Mouse (Mus musculus) brain, embryonic 14.5 days (tissue): ENCODE measurements around the gene Erich6b. TPM values are rescaled to one million over a fixed set of nuclear protein-coding genes. Genes with fewer than 3 reads are reported as not detected.

ENCODE experiments used
- DNase-seq: peaks from one replicate; pipeline ENCODE4 v3.0.0-alpha.2; 2011; ENCODE audit warnings: low read depth
- CTCF ChIP-seq: fragments of 200-500 bp; IDR thresholded peaks from 2 replicates; pipeline ENCODE4 v1.5.1; 2012; ENCODE audit warnings: inconsistent platforms, mild to moderate bottlenecking, moderate library complexity, borderline replicate concordance; ENCODE audit not compliant: insufficient read depth, insufficient read length; ENCODE audit errors: extremely low read depth
- POLR2A ChIP-seq: fragments of 200-500 bp; IDR thresholded peaks from 2 replicates; pipeline ENCODE4 v1.6.1; 2012; ENCODE audit warnings: mild to moderate bottlenecking, inconsistent platforms, borderline replicate concordance; ENCODE audit not compliant: poor library complexity, insufficient read depth, insufficient read length, severe bottlenecking; ENCODE audit errors: extremely low read depth
- polyA plus RNA-seq: library from polyadenylated mRNA; depleted of rRNA; stranded (reverse); fragments of >200 nt; gene quantifications from 2 replicates; pipeline ENCODE4 v1.2.3, GENCODE M21; 2012; rRNA removed

Gene Erich6b
- polyA plus RNA-seq, result not detected in 2 replicates

DNA sequence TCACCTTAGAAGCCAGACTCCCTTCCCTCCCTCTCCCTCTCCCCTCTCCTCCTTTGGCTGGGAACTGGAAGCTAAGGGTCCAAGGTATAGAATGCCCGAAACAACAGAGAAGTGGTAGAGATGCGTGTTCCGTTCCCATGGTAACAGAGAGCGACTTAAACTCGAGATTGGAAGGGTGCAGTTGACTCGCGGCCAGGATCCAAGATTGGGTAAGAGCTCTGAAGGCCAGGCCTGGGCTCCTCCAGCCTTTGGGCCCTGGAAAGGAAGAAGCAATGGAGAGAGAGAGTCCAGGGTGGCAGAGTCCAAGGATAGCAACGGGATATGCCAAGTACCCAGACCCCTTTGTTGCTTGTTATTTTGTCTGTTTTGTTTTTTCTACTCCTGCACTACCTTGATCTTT, at the start of gene Erich6b:
Gene Erich6b, plus strand, starts transcription at position 180 of the 400 bp plus-strand sequence.
- peak; percentile 49 for DNase-seq
- TF ChIP-seq POLR2A (no peak), CTCF (no peak)

GRCm38 (mm10) chr14:75592978-75593377, 49.1 kb upstream of the Erich6b start, which contains the start of gene Spert:
Gene Spert, minus strand, starts transcription at chr14:75593116.
- TF ChIP-seq POLR2A (no peak), CTCF (no peak)
- no peak for DNase-seq

GRCm38 (mm10) chr14:75609176-75609575, 32.9 kb upstream of the Erich6b start:
- TF ChIP-seq CTCF (no peak), POLR2A (no peak)
- no peak for DNase-seq

DNA sequence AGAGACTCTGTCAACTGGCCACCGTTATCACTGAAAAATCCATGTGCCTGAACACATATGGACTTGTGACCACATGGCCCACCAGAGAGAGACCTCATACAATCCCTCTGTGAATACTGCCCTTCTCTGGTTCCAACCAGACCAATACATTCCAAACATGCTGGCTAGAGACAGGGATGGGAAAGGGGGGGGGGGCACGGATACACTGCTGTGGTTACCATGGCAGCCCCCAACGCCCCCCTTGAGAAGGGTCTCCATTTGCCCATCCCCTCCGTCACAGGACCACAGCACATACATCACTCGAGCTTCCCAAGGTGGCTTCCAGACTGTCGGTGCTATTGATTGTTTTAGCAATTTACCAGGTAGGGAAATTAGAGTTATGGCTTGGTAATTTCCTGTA, 25.7 kb upstream of the Erich6b start:
- no peak for DNase-seq
- TF ChIP-seq POLR2A (no peak), CTCF (no peak)

DNA sequence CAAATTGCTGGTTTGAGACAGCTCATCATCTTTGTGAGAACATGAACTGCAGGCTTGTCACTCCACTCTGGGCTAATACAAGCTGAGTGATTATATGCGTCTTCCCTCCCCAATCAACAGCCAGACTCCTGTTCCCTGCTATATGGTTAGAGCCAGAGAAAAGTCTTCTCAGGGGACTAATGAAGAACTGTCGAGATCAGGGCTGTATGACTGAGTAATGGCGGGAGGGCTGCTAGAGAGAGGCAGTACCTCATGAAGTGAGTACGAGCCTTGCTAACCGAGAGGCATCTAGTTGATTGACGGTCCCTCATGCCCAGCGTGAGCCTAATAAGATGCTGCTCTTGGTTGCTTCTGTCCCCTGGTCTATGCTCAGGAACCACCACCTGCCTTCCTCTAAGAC, 19.1 kb upstream of the Erich6b start:
- DNase-seq, result peak; percentile 65
- TF ChIP-seq POLR2A, result no peak
- no peak for TF ChIP-seq CTCF

DNA sequence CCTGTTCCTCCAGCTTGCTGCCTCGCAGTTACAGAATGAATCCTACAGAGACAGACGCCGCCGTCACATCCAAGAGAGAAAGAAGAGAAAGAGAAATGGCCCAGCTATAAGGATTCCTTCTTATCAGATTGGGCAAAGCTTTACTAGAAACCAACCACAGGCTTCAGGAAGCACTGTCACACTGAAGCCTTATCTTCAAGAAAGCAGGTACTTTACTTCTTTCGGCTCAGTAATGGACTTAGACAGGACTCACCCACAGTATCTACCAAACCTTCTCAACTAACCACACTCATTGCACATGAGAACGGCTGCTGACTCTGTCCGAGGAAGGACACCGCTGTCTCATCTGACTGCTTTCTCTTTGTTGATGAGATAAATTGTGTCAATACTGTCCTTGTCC, 13.2 kb upstream of the Erich6b start:
- TF ChIP-seq POLR2A, result no peak
- TF ChIP-seq CTCF, result no peak
- no peak for DNase-seq

GRCm38 (mm10) chr14:75635350-75635749, 6.7 kb upstream of the Erich6b start:
- no peak for TF ChIP-seq POLR2A
- no peak for TF ChIP-seq CTCF
- peak; percentile 74 for DNase-seq

DNA sequence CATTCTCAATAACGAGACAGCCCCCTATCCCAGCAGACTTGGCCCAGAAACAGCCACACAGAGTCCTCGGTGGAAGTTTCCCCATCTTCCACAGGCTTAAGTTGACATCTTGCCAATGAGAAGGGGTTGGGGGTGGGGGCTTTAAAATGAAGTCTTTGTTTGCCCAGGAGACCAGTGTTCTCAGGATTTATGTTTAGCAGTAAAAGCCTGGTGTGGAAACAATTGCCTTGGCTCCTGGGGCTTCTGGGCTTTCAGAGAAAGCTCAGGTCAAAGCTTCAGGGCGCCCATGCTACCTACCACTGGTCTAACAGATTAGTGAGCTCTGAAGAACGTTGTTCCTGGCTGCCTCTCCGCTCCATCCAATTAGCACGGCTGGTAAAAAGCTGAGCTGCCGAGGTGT, 6.0 kb upstream of the Erich6b start:
- DNase-seq, result peak; percentile 78
- TF ChIP-seq CTCF, result no peak
- no peak for TF ChIP-seq POLR2A

GRCm38 (mm10) chr14:75637641-75638040, 4.4 kb upstream of the Erich6b start:
- TF ChIP-seq CTCF (no peak), POLR2A (no peak)
- no peak for DNase-seq

- TF ChIP-seq POLR2A (no peak), CTCF (no peak; the same call in 1 of the 2 replicates)
- peak; percentile 62 for DNase-seq
Observed at GRCm38 (mm10) chr14:75640846-75641245, 1.2 kb upstream of the Erich6b start.

- no peak for TF ChIP-seq POLR2A
- TF ChIP-seq CTCF, result peak; percentile 43; the same call in 1 of the 2 replicates
- peak; percentile 59 for DNase-seq
Observed at GRCm38 (mm10) chr14:75641369-75641768, 690 bp upstream of the Erich6b start.

GRCm38 (mm10) chr14:75645461-75645860, 3.4 kb downstream of the Erich6b start:
- DNase-seq, result no peak
- TF ChIP-seq POLR2A, result no peak
- no peak for TF ChIP-seq CTCF

- TF ChIP-seq CTCF (no peak), POLR2A (no peak)
- DNase-seq, result no peak
Observed at GRCm38 (mm10) chr14:75646060-75646459, 4.0 kb downstream of the Erich6b start.

GRCm38 (mm10) chr14:75646968-75647829, 5.1 kb downstream of the Erich6b start:
- peak; percentile 84 for DNase-seq
- no peak for TF ChIP-seq CTCF
- no peak for TF ChIP-seq POLR2A
